14 mouse cellular contexts compared by ENCODE assay signal in the genomic region with DNA sequence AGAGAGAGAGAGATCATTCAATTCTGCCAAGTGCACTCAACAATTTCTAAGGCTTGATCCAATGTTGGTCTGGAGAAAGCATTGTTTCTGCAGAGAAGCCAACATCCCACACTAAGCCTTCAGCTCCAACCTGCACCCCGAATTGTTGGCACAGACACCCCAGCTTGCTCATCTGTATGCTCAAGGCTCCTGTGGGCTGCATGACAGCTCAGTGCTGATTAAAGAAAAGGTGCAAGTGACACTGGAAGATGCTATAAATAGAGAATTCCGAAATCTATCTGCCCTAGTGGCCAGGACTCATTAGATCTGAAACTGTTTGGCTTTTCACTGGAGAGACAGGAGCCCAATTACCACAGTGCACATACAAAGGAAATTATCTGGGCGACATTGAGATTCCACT.
A peak's percentile ranks its signal among the peaks of the same experiment; 100 is the strongest.
DNase-seq lines count a peak whose midpoint lies in the region; ATAC-seq and TF ChIP-seq lines count a peak whose summit lies in the region.
"Had no signal": no experiment of that assay in that cellular context is flagged by ENCODE, and none has a peak within 500 bp of the region (broad histone marks: within the 10 kb centered on the region; RNA-seq: fewer than 3 reads in every experiment).

No protein-coding gene starts in this region.

- H3K4me2 ChIP-seq in hindbrain, postnatal 0 days (ENCODE audit: low read depth, low read length) = no peak overlapping the region
- no peak overlapping the region for H3K4me2 ChIP-seq in hindbrain, embryonic 14.5 days (replicated peaks)
- H3K4me2 ChIP-seq: liver, embryonic 15.5 days had no signal

- 0 out of 2 replicates have a peak overlapping the region, but pooled peaks have one; percentile 26 for H3K27ac ChIP-seq in hindbrain, postnatal 0 days
- no peak overlapping the region; the same call in 1 of the 2 replicates for H3K27ac ChIP-seq in hindbrain, embryonic 14.5 days
- H3K27ac ChIP-seq: liver, embryonic 15.5 days had no signal

- no peaks in the 10 kb centered on the region for H3K36me3 ChIP-seq in hindbrain, postnatal 0 days (ENCODE audit: insufficient read depth, low read length)
- H3K36me3 ChIP-seq in hindbrain, embryonic 14.5 days (replicated peaks; ENCODE audit: control insufficient read depth, insufficient read depth) = no peaks in the 10 kb centered on the region
- H3K36me3 ChIP-seq: liver, embryonic 15.5 days had no signal

- H3K4me3 ChIP-seq in hindbrain, postnatal 0 days (ENCODE audit: low read length) = no peak overlapping the region
- no peak overlapping the region for H3K4me3 ChIP-seq in hindbrain, embryonic 14.5 days (replicated peaks; ENCODE audit: low read length)
- H3K4me3 ChIP-seq: erythroblast, embryonic 14.5 days; liver, embryonic 15.5 days had no signal

- H3K27me3 ChIP-seq in hindbrain, postnatal 0 days (ENCODE audit: insufficient read depth, low read length) = no peaks in the 10 kb centered on the region
- H3K27me3 ChIP-seq in hindbrain, embryonic 14.5 days (ENCODE audit: control insufficient read depth, insufficient read depth, low read length) = no peaks in the 10 kb centered on the region
- H3K27me3 ChIP-seq: liver, embryonic 15.5 days had no signal

- 40% methylated on average over 3 of the region's 3 CpGs for WGBS in hindbrain, postnatal 0 days
- WGBS in hindbrain, embryonic 14.5 days = 62% methylated on average over 3 of the region's 3 CpGs

- ATAC-seq in hindbrain, postnatal 0 days = no peak
- no peak for ATAC-seq in hindbrain, embryonic 14.5 days (ENCODE audit: low FRiP score)
- ATAC-seq: CD4-positive, CD25-positive, alpha-beta regulatory T cell, adult 4 months had no signal

- H3K4me1 ChIP-seq in hindbrain, postnatal 0 days (ENCODE audit: insufficient read depth, low read length) = peaks cover 5% of the 10 kb centered on the region; the same call in 1 of the 2 replicates
- H3K4me1 ChIP-seq in hindbrain, embryonic 14.5 days (replicated peaks; ENCODE audit: control insufficient read depth, insufficient read depth, low read length) = no peaks in the 10 kb centered on the region; the same call in 1 of the 2 replicates
- H3K4me1 ChIP-seq: liver, embryonic 15.5 days had no signal

- no peak overlapping the region for H3K9ac ChIP-seq in hindbrain, postnatal 0 days (replicated peaks; ENCODE audit: low read length)
- no peak overlapping the region for H3K9ac ChIP-seq in hindbrain, embryonic 14.5 days
- H3K9ac ChIP-seq: liver, embryonic 15.5 days had no signal

- H3K9me3 ChIP-seq in hindbrain, postnatal 0 days (ENCODE audit: low read length) = no peaks in the 10 kb centered on the region
- no peaks in the 10 kb centered on the region for H3K9me3 ChIP-seq in hindbrain, embryonic 14.5 days (ENCODE audit: control insufficient read depth, low read length)
- H3K9me3 ChIP-seq: liver, embryonic 15.5 days had no signal

- 0 out of 2 replicates have a peak, but pooled peaks have one; percentile 9 for TF ChIP-seq CTCF in hindbrain, postnatal 0 days (IDR thresholded peaks at IDR 0.05; ENCODE audit: low read depth)

- DNase-seq in frontal cortex, postnatal 36 days (ENCODE audit: low spot score in 2 of 2) = peak; percentile 56 to 70
- DNase-seq in frontal cortex, postnatal 14 days (ENCODE audit: low spot score in 2 of 2) = no peak
- no peak for DNase-seq in hindbrain, postnatal 0 days (ENCODE audit: low spot score)
- no peak for DNase-seq in hindbrain, embryonic 14.5 days (ENCODE audit: low spot score)
- DNase-seq in brain, adult 2 months (ENCODE audit: low read depth, low spot score) = peak; percentile 87
- DNase-seq in gastrocnemius, postnatal 25 days = peak; percentile 25
- no peak for DNase-seq in c-Kit-positive CD71-positive TER-119-positive erythroid progenitor cells, embryonic 14.5 days (ENCODE audit: low spot score)
- no peak for DNase-seq in lung, postnatal 36 days
- DNase-seq: adrenal gland, postnatal 25 days; cerebellum, postnatal 14 days; kidney, adult 8-10 months had no signal

Comparison
In these comparisons a context has a peak if more than half of its experiments do, and no peak if none do; other contexts are left out.
1. DNase-seq: peak in frontal cortex, postnatal 36 days (2 of 2), brain, adult 2 months (single experiment) and gastrocnemius, postnatal 25 days (single experiment); none in frontal cortex, postnatal 14 days (0 of 2), hindbrain, postnatal 0 days (single experiment), hindbrain, embryonic 14.5 days (single experiment), c-Kit-positive CD71-positive TER-119-positive erythroid progenitor cells, embryonic 14.5 days (single experiment) and lung, postnatal 36 days (single experiment).